Mouse (Mus musculus): ENCODE measurements at regions not wholly inside any gene's neighbourhood (a gene's known extent, or its start where the extent isn't known, plus 50 kb on each side); places are given as distances from the start of the nearest gene placed in this dataset.

GRCm38 (mm10) chr13:32422485-32422884, 83.9 kb upstream of the Gmds start:
- DNase-seq (ENCODE audit: low spot score) = no peak
- Histone ChIP-seq H3K4me2 (ENCODE audit: low read length) (no peak overlapping the region), H3K4me1 (replicated peaks; ENCODE audit: control insufficient read depth, insufficient read depth, low read length) (no peaks in the 10 kb centered on the region), H3K27me3 (replicated peaks; ENCODE audit: control insufficient read depth, insufficient read depth, low read length) (no peaks in the 10 kb centered on the region), H3K4me3 (ENCODE audit: low read depth, low read length) (no peak overlapping the region), H3K27ac (ENCODE audit: low read depth) (no peak overlapping the region), H3K36me3 (ENCODE audit: control insufficient read depth, insufficient read depth, low read length) (no peaks in the 10 kb centered on the region), H3K9me3 (ENCODE audit: control insufficient read depth, low read length) (no peaks in the 10 kb centered on the region), H3K9ac (ENCODE audit: low read length) (no peak overlapping the region)
- 50% methylated on average over 2 of the region's 2 CpGs for WGBS
- no peak for ATAC-seq (replicated peaks; ENCODE audit: low FRiP score, low TSS enrichment, low read depth)

GRCm38 (mm10) chr13:32419326-32419725, 80.8 kb upstream of the Gmds start:
- no peaks in the 10 kb centered on the region for H3K27me3 ChIP-seq (replicated peaks; ENCODE audit: control insufficient read depth, insufficient read depth, low read length)
- H3K4me1 ChIP-seq (replicated peaks; ENCODE audit: control insufficient read depth, insufficient read depth, low read length) = no peaks in the 10 kb centered on the region
- no peak overlapping the region for H3K4me3 ChIP-seq (ENCODE audit: low read depth, low read length)
- H3K36me3 ChIP-seq (ENCODE audit: control insufficient read depth, insufficient read depth, low read length) = no peaks in the 10 kb centered on the region
- DNase-seq (ENCODE audit: low spot score) (no peak), ATAC-seq (replicated peaks; ENCODE audit: low FRiP score, low TSS enrichment, low read depth) (no peak)
- 80% methylated on average over 6 of the region's 6 CpGs for WGBS
- no peak overlapping the region for H3K27ac ChIP-seq (ENCODE audit: low read depth)
- H3K9me3 ChIP-seq (ENCODE audit: control insufficient read depth, low read length) = no peaks in the 10 kb centered on the region
- no peak overlapping the region for H3K9ac ChIP-seq (ENCODE audit: low read length)
- no peak overlapping the region for H3K4me2 ChIP-seq (ENCODE audit: low read length)

DNA sequence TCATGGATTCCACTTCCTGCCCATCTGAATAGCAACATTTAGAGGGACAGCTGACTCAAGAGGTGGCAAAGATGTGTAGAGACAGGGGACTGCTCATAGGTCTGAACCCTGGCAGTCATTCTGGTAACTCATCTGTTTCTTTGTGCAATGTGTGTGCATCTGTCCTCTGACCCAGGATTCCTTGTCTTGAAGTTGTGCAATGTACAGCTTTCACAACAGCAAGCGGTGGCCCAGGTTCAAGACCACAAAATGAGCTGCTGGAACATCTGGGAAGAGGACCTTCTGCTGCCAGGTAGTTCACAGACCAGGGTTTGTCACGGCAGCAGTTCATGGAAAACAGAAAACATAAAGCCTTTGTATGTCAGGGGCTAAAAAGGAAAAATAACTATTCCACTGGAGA, 80.1 kb upstream of the Gmds start:
- no peak for DNase-seq (ENCODE audit: low spot score)
- ATAC-seq (replicated peaks; ENCODE audit: low FRiP score, low TSS enrichment, low read depth) = no peak

GRCm38 (mm10) chr13:32417907-32418306, 79.4 kb upstream of the Gmds start:
- no peak for ATAC-seq (replicated peaks; ENCODE audit: low FRiP score, low TSS enrichment, low read depth)
- no peaks in the 10 kb centered on the region for H3K4me1 ChIP-seq (replicated peaks; ENCODE audit: control insufficient read depth, insufficient read depth, low read length)
- H3K9me3 ChIP-seq (ENCODE audit: control insufficient read depth, low read length) = no peaks in the 10 kb centered on the region
- H3K27ac ChIP-seq (ENCODE audit: low read depth) = no peak overlapping the region
- no peak overlapping the region for H3K9ac ChIP-seq (ENCODE audit: low read length)
- H3K4me3 ChIP-seq (ENCODE audit: low read depth, low read length) = no peak overlapping the region
- no peaks in the 10 kb centered on the region for H3K27me3 ChIP-seq (replicated peaks; ENCODE audit: control insufficient read depth, insufficient read depth, low read length)
- DNase-seq (ENCODE audit: low spot score) = no peak
- H3K36me3 ChIP-seq (ENCODE audit: control insufficient read depth, insufficient read depth, low read length) = no peaks in the 10 kb centered on the region
- no peak overlapping the region for H3K4me2 ChIP-seq (ENCODE audit: low read length)

More for the DNA sequence above, 80.1 kb upstream of the Gmds start:
- Histone ChIP-seq H3K4me1 (replicated peaks; ENCODE audit: control insufficient read depth, insufficient read depth, low read length) (no peaks in the 10 kb centered on the region), H3K27ac (ENCODE audit: low read depth) (no peak overlapping the region), H3K4me2 (ENCODE audit: low read length) (no peak overlapping the region), H3K4me3 (ENCODE audit: low read depth, low read length) (no peak overlapping the region), H3K9me3 (ENCODE audit: control insufficient read depth, low read length) (no peaks in the 10 kb centered on the region), H3K27me3 (replicated peaks; ENCODE audit: control insufficient read depth, insufficient read depth, low read length) (no peaks in the 10 kb centered on the region), H3K36me3 (ENCODE audit: control insufficient read depth, insufficient read depth, low read length) (no peaks in the 10 kb centered on the region), H3K9ac (ENCODE audit: low read length) (no peak overlapping the region)
- WGBS = 87% methylated on average over 2 of the region's 2 CpGs

- Histone ChIP-seq H3K9ac (ENCODE audit: low read length) (no peak overlapping the region), H3K9me3 (ENCODE audit: control insufficient read depth, low read length) (no peaks in the 10 kb centered on the region), H3K27me3 (replicated peaks; ENCODE audit: control insufficient read depth, insufficient read depth, low read length) (no peaks in the 10 kb centered on the region), H3K4me3 (ENCODE audit: low read depth, low read length) (no peak overlapping the region), H3K4me1 (replicated peaks; ENCODE audit: control insufficient read depth, insufficient read depth, low read length) (no peaks in the 10 kb centered on the region), H3K36me3 (ENCODE audit: control insufficient read depth, insufficient read depth, low read length) (no peaks in the 10 kb centered on the region), H3K27ac (ENCODE audit: low read depth) (no peak overlapping the region), H3K4me2 (ENCODE audit: low read length) (no peak overlapping the region)
- ATAC-seq (replicated peaks; ENCODE audit: low FRiP score, low TSS enrichment, low read depth) = peak; percentile 64; the same call in 1 of the 2 replicates
- WGBS = 49% methylated on average over 14 of the region's 14 CpGs
- DNase-seq (ENCODE audit: low spot score) = peak; percentile 76
These were observed 72.9 kb upstream of the Gmds start for GRCm38 (mm10) chr13:32411287-32411935.

GRCm38 (mm10) chr13:32410065-32410464, 71.5 kb upstream of the Gmds start:
- H3K27me3 ChIP-seq (replicated peaks; ENCODE audit: control insufficient read depth, insufficient read depth, low read length) = no peaks in the 10 kb centered on the region
- H3K4me2 ChIP-seq (ENCODE audit: low read length) = no peak overlapping the region
- H3K4me1 ChIP-seq (replicated peaks; ENCODE audit: control insufficient read depth, insufficient read depth, low read length) = no peaks in the 10 kb centered on the region
- H3K36me3 ChIP-seq (ENCODE audit: control insufficient read depth, insufficient read depth, low read length) = no peaks in the 10 kb centered on the region
- H3K9me3 ChIP-seq (ENCODE audit: control insufficient read depth, low read length) = no peaks in the 10 kb centered on the region
- H3K9ac ChIP-seq (ENCODE audit: low read length) = no peak overlapping the region
- no peak for ATAC-seq (replicated peaks; ENCODE audit: low FRiP score, low TSS enrichment, low read depth)
- H3K4me3 ChIP-seq (ENCODE audit: low read depth, low read length) = no peak overlapping the region
- H3K27ac ChIP-seq (ENCODE audit: low read depth) = no peak overlapping the region
- no peak for DNase-seq (ENCODE audit: low spot score)
- WGBS = 69% methylated on average over 6 of the region's 6 CpGs

DNA sequence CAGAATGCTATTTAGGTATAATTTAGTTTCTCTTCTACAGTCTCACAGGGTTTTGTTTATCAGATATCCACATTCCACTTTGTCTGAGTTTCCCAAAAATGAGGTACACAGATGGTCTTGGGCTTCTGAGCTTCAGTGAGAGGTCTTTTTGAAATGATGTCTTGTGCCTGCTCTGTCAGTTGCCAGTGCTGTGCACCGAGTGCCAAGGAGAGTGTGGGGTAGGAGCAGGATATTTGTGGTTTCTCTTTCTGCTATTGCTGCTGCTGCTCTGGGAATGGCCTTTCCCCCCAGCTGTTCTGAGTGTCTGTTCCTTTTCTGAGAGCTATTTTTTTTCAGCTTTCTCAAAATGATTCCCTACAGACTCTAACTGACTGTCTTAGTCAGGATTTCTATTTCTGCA, 60.1 kb upstream of the Gmds start:
- Histone ChIP-seq H3K4me3 (ENCODE audit: low read depth, low read length) (no peak overlapping the region), H3K9ac (ENCODE audit: low read length) (no peak overlapping the region), H3K27ac (ENCODE audit: low read depth) (no peak overlapping the region), H3K9me3 (ENCODE audit: control insufficient read depth, low read length) (no peaks in the 10 kb centered on the region), H3K4me2 (ENCODE audit: low read length) (no peak overlapping the region), H3K4me1 (replicated peaks; ENCODE audit: control insufficient read depth, insufficient read depth, low read length) (no peaks in the 10 kb centered on the region), H3K36me3 (ENCODE audit: control insufficient read depth, insufficient read depth, low read length) (no peaks in the 10 kb centered on the region), H3K27me3 (replicated peaks; ENCODE audit: control insufficient read depth, insufficient read depth, low read length) (no peaks in the 10 kb centered on the region)
- 56% methylated on average over 1 of the region's 1 CpGs for WGBS
- no peak for ATAC-seq (replicated peaks; ENCODE audit: low FRiP score, low TSS enrichment, low read depth)
- DNase-seq (ENCODE audit: low spot score) = no peak

Measured in intestine, embryonic 14.5 days (tissue).